Mouse (Mus musculus): ENCODE results near the gene Npepl1. TPM values are rescaled to one million over a fixed set of nuclear protein-coding genes. Genes with fewer than 3 reads are reported as not detected.

Gene Npepl1
- total and polyA plus RNA-seq, 2 experiments from 2014 or later = 14.5 to 22.7 TPM

- Histone ChIP-seq H3K9me3 (ENCODE audit: low read length) (no peaks in the 10 kb centered on the region), H3K27me3 (ENCODE audit: insufficient read depth, low read length) (no peaks in the 10 kb centered on the region), H3K27ac (ENCODE audit: low read depth, low read length) (no peak overlapping the region), H3K9ac (replicated peaks; ENCODE audit: low read length, poor library complexity, severe bottlenecking) (no peak overlapping the region), H3K36me3 (ENCODE audit: insufficient read depth, low read length) (peaks cover 22% of the 10 kb centered on the region; the same call in 1 of the 2 replicates), H3K4me1 (ENCODE audit: insufficient read depth, low read length) (no peaks in the 10 kb centered on the region), H3K4me2 (ENCODE audit: low read depth, low read length, poor library complexity, severe bottlenecking) (no peak overlapping the region), H3K4me3 (ENCODE audit: low read depth, low read length) (no peak overlapping the region)
- DNase-seq (ENCODE audit: low spot score) (no peak), ATAC-seq (ENCODE audit: low FRiP score) (no peak)
- TF ChIP-seq CTCF (IDR thresholded peaks at IDR 0.05) = no peak
- 78% methylated on average over 12 of the region's 12 CpGs for WGBS
Observed at GRCm38 (mm10) chr2:174121411-174121947, 11.3 kb downstream of the Npepl1 start.

- Histone ChIP-seq H3K36me3 (ENCODE audit: insufficient read depth, low read length) (peaks cover 22% of the 10 kb centered on the region; the same call in 1 of the 2 replicates), H3K27ac (ENCODE audit: low read depth, low read length) (no peak overlapping the region), H3K27me3 (ENCODE audit: insufficient read depth, low read length) (no peaks in the 10 kb centered on the region), H3K4me2 (ENCODE audit: low read depth, low read length, poor library complexity, severe bottlenecking) (no peak overlapping the region), H3K9ac (replicated peaks; ENCODE audit: low read length, poor library complexity, severe bottlenecking) (no peak overlapping the region), H3K9me3 (ENCODE audit: low read length) (no peaks in the 10 kb centered on the region), H3K4me1 (ENCODE audit: insufficient read depth, low read length) (no peaks in the 10 kb centered on the region), H3K4me3 (ENCODE audit: low read depth, low read length) (no peak overlapping the region)
- DNase-seq (ENCODE audit: low spot score) (no peak), ATAC-seq (ENCODE audit: low FRiP score) (no peak)
- TF ChIP-seq CTCF (IDR thresholded peaks at IDR 0.05) = no peak
- WGBS = 89% methylated on average over 2 of the region's 2 CpGs
Observed at GRCm38 (mm10) chr2:174122331-174122730, 12.2 kb downstream of the Npepl1 start.

- TF ChIP-seq CTCF (IDR thresholded peaks at IDR 0.05) = no peak
Observed at GRCm38 (mm10) chr2:174123731-174124130, 13.6 kb downstream of the Npepl1 start.

GRCm38 (mm10) chr2:174126522-174127375, 16.6 kb downstream of the Npepl1 start:
- DNase-seq (ENCODE audit: low spot score) (peak; percentile 81), ATAC-seq (ENCODE audit: low FRiP score) (peak; percentile 90)
- peak overlapping the region; percentile 23 for H3K4me2 ChIP-seq (ENCODE audit: low read depth, low read length, poor library complexity, severe bottlenecking)
- 6% methylated on average over 18 of the region's 21 CpGs for WGBS
- peaks cover 6% of the 10 kb centered on the region; the same call in 1 of the 2 replicates for H3K36me3 ChIP-seq (ENCODE audit: insufficient read depth, low read length)
- H3K9me3 ChIP-seq (ENCODE audit: low read length) = no peaks in the 10 kb centered on the region
- no peak overlapping the region for H3K4me3 ChIP-seq (ENCODE audit: low read depth, low read length)
- no peaks in the 10 kb centered on the region for H3K4me1 ChIP-seq (ENCODE audit: insufficient read depth, low read length)
- no peaks in the 10 kb centered on the region for H3K27me3 ChIP-seq (ENCODE audit: insufficient read depth, low read length)
- no peak for TF ChIP-seq CTCF (IDR thresholded peaks at IDR 0.05)
- H3K27ac ChIP-seq (ENCODE audit: low read depth, low read length) = 0 out of 2 replicates have a peak overlapping the region, but pooled peaks have one; percentile 32
- H3K9ac ChIP-seq (replicated peaks; ENCODE audit: low read length, poor library complexity, severe bottlenecking) = no peak overlapping the region; the same call in 1 of the 2 replicates

More at GRCm38 (mm10) chr2:174123731-174124130, 13.6 kb downstream of the Npepl1 start:
- Histone ChIP-seq H3K36me3 (ENCODE audit: insufficient read depth, low read length) (peaks cover 22% of the 10 kb centered on the region; the same call in 1 of the 2 replicates), H3K27ac (ENCODE audit: low read depth, low read length) (no peak overlapping the region), H3K9ac (replicated peaks; ENCODE audit: low read length, poor library complexity, severe bottlenecking) (no peak overlapping the region), H3K27me3 (ENCODE audit: insufficient read depth, low read length) (no peaks in the 10 kb centered on the region), H3K4me2 (ENCODE audit: low read depth, low read length, poor library complexity, severe bottlenecking) (no peak overlapping the region), H3K4me3 (ENCODE audit: low read depth, low read length) (no peak overlapping the region), H3K9me3 (ENCODE audit: low read length) (no peaks in the 10 kb centered on the region), H3K4me1 (ENCODE audit: insufficient read depth, low read length) (no peaks in the 10 kb centered on the region)
- DNase-seq (ENCODE audit: low spot score) = no peak
- ATAC-seq (ENCODE audit: low FRiP score) = no peak
- WGBS = 58% methylated on average over 3 of the region's 3 CpGs

- peak overlapping the region; percentile 23; the same call in 1 of the 2 replicates for H3K4me2 ChIP-seq (ENCODE audit: low read depth, low read length, poor library complexity, severe bottlenecking)
- H3K4me1 ChIP-seq (ENCODE audit: insufficient read depth, low read length) = no peaks in the 10 kb centered on the region
- DNase-seq (ENCODE audit: low spot score) = no peak
- peak overlapping the region; percentile 13; the same call in 1 of the 2 replicates for H3K27ac ChIP-seq (ENCODE audit: low read depth, low read length)
- no peak for TF ChIP-seq CTCF (IDR thresholded peaks at IDR 0.05)
- H3K27me3 ChIP-seq (ENCODE audit: insufficient read depth, low read length) = no peaks in the 10 kb centered on the region
- WGBS = 13% methylated on average over 6 of the region's 6 CpGs
- no peak; the same call in 1 of the 2 replicates for ATAC-seq (ENCODE audit: low FRiP score)
- no peak overlapping the region for H3K4me3 ChIP-seq (ENCODE audit: low read depth, low read length)
- no peak overlapping the region for H3K9ac ChIP-seq (replicated peaks; ENCODE audit: low read length, poor library complexity, severe bottlenecking)
- H3K36me3 ChIP-seq (ENCODE audit: insufficient read depth, low read length) = peaks cover 2% of the 10 kb centered on the region; the same call in 1 of the 2 replicates
- no peaks in the 10 kb centered on the region for H3K9me3 ChIP-seq (ENCODE audit: low read length)
Observed at GRCm38 (mm10) chr2:174127376-174127713, 17.2 kb downstream of the Npepl1 start.

- no peaks in the 10 kb centered on the region for H3K36me3 ChIP-seq (ENCODE audit: insufficient read depth, low read length)
- DNase-seq (ENCODE audit: low spot score) (no peak), ATAC-seq (ENCODE audit: low FRiP score) (no peak)
- H3K9ac ChIP-seq (replicated peaks; ENCODE audit: low read length, poor library complexity, severe bottlenecking) = no peak overlapping the region
- H3K4me2 ChIP-seq (ENCODE audit: low read depth, low read length, poor library complexity, severe bottlenecking) = no peak overlapping the region
- no peak overlapping the region for H3K27ac ChIP-seq (ENCODE audit: low read depth, low read length)
- no peaks in the 10 kb centered on the region for H3K9me3 ChIP-seq (ENCODE audit: low read length)
- no peaks in the 10 kb centered on the region for H3K4me1 ChIP-seq (ENCODE audit: insufficient read depth, low read length)
- 82% methylated on average over 6 of the region's 6 CpGs for WGBS
- no peak overlapping the region for H3K4me3 ChIP-seq (ENCODE audit: low read depth, low read length)
- TF ChIP-seq CTCF (IDR thresholded peaks at IDR 0.05) = no peak
- H3K27me3 ChIP-seq (ENCODE audit: insufficient read depth, low read length) = no peaks in the 10 kb centered on the region
Observed at GRCm38 (mm10) chr2:174128926-174129325, 18.8 kb downstream of the Npepl1 start.

Measured in midbrain, postnatal 0 days (tissue).